Mouse (Mus musculus): Measurements from ENCODE around the gene Dnajc4.

Gene Dnajc4

DNA sequence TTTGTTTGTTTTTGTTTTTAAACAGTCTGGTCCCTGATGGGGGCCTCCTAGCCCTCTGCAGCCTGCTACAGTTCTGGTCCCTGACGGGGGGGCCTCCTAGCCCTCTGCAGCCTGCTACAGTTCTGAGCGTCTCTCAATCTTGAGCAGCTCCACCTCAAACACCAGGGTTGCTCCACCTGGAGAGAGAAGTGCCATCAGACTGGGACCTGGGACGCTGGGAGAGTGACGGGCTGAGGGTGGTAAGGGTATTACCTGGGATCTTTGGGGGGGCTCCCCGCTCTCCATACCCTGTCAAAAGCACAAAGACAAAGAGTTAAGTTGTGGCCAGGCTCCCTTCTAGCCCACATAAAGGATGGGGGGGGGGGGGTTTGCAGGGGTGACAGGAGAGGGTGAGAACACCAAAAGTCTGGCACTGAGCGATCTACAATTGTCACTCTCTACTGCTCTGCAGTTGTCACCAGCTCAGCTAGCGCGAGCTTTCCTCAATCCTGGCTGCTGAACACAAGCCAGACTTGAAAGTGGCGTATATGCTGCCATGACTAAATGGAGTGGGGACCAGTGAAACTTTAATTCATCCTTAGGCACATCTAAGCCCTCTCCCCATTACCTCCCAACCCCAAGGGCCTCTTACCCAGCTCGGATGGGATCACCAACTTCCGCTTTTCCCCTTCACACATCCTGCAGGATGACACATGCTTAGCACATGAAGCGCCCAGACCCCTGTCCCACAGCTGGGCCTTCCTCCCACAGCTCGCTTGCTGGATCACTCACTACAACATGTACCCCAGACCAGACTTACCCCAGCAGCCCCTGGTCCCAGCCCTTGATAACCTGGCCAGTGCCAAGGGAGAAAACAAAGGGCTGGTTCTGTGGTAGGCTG lies 14.4 kb downstream of the Dnajc4 start:
- in situ Hi-C loops (cut with MboI, MseI), result loop anchor here (5.0 kb wide), 1 partner anchor 39 kb away; the partner anchor contains the start of gene Fermt3

DNA sequence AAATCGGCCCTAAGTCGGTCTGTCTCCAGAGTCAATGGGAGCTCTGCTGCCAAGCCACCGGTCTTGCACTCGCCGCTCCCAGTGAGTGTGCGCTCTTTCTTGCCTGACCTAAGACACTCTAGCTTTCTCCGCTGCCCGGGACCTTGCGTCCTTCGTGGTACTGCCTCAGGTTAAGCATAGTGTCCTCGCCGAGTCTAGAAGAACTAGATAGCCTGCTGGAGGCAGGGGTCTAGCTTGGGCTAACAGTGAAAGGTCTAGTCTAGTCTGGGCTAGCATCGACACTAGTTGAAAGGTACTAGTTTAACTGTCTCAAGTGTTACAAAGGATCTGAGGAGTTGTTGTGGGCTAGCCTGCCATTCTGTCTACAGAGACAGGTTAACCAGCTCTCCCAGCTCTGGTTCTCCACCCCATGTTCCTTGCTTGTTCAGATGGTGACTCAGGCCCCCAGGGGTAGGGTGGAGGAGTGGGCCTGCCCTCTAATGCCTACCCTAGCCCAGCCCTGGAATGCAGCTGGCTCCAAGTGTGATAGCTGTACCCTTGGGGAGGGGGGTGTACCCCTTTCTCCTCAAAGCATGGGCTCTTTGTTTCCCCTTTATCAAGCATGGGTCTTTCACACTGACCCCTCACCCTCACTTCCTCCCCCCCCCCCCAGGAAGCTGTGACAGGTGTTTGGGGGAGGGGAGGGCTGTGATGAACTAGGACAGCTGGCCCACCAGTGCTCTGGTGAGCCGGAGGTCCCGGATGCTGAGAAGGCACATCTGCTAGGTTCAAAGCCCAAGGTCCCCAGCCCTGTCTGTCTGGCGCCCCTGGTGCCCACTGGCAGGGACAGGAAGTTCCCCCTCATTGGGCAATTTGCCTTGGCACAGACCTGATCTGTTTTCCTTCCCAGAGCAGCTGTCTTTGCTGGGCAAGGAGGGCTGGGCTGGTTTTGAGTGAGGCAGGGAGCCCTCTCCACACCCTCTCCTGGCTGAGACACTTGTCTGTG lies 16.5 kb downstream of the Dnajc4 start, which contains the start of gene Plcb3:
Gene Plcb3, minus strand, starts transcription at position 934 of the 985 bp plus-strand sequence.
- in situ Hi-C loops (cut with MboI, MseI), result loop anchor here (5.0 kb wide), 1 partner anchor 41 kb away; the partner anchor contains the start of gene Fermt3

DNA sequence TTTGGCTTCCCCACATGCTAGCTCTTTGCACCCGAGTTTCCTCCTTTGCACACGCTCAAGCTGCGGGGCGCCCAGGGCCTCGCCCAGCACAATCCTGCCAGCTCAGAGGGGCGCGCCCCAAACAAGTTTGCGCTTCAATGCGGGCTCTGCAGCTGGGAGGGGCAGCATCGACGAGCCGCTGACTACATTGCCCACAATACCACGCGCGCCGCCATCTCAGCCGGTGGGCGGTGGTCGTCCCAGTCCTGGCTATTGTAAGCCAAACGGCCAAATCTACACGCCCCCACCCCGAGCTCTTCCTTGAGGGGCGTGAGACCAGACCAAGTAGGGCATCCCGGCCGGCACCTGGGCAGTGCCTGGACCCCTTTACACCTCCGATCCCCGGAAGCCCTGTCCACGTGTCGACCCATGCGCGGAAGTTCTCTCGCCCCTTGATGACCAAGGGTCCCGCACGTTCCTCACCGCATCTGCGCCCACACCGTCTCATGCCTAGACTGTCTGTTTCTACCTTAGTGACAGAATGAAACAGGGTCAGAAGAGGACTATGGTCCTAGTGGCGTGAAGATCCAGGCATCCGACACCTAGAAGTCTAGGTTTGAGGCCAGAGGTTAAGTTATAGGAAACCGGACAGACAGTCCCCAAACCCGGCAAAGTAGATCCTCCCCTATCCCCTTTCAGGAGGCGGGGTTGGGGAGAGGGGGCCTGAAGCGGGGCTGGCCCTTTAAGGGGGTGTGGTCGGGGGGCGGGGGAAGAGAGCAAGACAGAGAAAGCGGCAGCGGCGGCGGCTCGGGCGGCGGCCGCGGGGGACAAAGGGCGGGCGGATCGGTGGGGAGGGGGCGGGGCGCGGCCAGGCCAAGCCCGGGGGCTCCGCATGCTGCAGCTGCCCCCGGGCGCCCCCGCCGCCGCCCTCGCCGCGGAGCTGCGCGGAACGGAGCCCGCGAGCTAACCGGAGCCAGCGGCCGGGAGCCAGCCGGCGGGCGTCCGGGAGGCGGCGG lies 17.9 kb downstream of the Dnajc4 start, which contains the start of gene Ppp1r14b:
Gene Ppp1r14b, plus strand, starts transcription at position 758 of the 995 bp plus-strand sequence.
- in situ Hi-C loops (cut with MboI, MseI), result loop anchor here (5.0 kb wide), 1 partner anchor 43 kb away; the partner anchor contains the start of gene Fermt3

DNA sequence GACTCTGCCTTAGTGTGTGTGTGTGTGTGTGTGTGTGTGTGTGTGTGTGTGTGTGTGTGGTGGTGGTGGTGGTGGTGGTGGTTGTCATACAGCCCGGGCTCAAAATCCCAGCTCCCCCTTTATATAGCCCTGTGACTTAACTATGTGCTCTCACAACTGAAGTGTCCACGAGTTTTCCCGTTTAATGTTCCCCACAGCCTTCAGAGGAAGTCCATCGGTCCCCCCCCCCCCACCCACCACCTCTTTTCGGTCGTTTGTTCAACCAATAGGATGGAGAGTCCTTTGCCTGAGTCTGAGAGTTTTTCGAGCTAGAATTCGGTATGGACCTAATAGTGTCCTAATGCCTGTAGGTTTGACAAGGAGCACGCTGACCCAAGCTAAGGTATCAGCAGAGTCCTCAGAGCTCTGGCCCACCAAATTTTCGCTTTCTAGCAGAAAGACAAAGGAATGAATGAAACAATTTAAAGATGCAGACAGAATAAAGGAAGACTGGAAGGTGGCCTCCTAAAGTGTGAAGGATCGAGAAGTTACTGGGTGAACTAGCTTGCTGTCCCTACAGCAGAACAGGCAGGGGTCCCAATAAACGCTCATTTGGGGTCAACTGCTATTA lies 18.7 kb downstream of the Dnajc4 start:
- in situ Hi-C loops (cut with MboI, MseI), result no loop called here

DNA sequence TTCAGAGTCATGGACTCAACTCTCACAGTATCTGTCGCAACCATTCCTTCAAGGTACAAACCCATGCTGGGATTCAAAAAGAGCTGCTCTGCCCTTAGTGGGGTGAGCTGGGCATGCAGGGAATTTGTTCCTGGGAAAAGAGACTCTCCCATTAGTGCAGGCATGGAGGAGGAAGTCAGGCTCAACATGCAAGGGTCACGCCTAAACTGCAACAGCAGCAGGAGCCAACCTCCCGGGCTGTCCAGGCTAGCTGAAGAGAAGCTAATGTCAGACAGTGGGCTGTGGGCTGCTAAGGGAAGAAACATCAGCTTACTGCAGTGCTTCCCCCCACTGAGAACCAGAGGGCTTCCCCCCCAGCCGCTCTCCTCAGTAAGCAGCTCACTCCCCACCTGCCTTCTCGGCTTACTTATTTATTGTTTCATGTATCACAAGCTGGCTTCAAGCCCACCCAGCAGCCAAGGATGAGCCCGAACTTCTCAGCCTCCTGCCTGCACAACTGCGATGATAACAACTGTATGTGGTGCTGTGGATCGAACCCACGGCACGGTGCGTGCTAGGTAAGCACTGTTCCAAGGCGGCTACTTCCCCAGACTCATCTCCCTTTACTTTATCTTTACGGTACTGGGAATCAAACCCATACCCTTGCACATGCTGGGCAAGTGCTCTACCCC lies 20.0 kb downstream of the Dnajc4 start:
- in situ Hi-C loops (cut with MboI, MseI), result no loop called here

DNA sequence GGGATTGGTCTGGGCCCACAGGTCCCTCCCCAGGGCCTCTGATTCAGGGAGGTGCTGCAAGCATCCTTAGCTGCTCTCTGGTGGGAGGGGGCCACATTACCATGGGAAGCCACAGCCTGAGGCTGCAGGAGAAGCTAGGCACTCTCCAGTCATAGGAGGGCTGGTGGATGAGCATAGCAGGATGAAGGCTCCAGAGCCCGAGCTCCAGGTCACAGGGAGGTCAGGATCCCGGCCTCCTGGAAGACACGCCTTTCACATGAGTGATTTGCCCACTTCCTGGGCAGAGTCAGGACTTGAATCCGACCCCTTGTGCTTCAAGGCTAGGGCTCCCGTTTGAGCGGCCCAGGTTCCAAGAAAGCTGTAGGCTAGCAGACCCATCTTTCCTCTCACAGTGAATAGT lies 20.7 kb downstream of the Dnajc4 start:
- in situ Hi-C loops (cut with MboI, MseI), result no loop called here

DNA sequence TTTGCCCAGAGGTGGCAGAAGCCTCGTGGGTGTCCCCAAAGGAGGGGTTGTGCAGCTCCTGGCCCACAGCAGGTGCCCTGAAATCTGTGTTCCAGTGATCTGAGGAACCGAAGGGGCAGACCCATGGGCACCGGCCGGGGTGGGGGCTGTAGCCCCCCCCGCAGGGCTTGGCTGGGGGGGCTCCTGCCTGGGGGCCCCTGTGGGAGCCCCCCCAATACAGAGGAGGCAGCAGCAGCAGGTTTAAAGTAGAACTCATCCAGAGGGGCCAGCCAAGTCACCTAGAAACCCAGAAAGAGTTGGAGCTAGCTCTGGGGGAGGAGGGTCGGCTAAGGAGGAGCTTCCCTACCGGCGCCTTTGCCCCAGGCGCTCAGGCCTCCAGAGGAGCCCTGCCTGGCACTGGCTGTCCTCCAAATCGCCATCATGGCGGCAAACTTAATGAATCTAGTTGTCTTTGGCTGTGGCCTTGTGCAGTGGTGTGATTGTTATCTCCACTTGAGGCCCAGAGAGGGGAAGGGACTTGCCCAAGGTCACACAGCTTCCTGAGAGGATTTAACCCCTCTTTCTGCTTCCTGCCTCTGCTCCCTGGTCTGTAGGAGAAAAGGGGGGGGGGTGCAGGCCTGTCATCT lies 21.8 kb downstream of the Dnajc4 start:
- in situ Hi-C loops (cut with MboI, MseI), result no loop called here

DNA sequence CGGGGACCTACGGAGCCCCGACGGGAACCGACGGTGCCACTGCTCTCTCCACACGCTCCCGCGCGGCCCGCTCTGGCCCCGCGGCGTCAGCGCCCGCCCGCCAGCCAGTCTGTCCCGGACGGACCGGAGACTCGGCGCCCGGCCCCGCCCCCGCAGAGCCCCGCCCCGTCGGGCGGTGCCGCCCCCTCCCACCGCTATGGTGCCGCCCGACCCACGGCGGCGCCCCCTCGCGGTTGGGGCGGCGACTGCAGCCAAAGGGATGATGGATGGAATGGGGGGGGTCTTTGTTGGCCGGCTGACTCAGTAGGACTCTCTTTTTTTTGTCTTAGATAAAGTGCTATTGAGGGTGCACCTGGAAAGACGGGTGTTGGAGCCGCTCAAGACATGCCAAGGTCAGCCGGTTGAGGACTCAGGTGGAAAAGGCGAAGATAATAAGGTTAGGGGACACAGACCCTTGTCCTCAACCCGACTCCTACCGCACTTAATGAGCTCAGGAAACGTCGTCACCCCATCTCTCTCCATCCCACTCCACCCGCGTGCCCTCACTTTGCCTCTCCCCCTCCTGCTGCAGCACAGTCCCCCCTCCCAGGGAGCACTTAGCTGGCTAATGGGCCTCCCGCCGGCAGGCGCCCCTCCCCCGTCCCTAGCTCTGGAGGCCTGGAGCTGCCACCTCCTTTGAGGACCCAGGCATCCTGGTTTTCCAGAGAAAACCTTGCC lies 22.5 kb downstream of the Dnajc4 start:
- in situ Hi-C loops (cut with MboI, MseI), result no loop called here

DNA sequence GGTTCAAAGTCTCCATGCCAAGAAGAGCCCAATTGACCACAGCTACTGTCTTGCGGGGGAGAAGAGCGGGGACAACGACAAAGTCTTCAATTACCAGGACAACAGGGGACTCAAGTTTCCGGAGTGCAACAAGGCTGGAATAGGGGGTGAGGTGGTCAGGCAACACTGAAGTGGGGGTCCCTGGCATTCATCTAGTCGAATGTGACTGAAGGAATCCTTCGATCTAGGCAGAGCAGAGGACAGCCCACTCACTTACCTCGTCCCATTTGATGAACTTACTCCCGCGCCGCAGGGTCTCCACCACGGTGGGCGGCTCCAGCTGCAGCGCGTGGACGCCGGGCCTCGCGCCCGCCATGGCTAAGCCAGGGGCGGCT lies 23.1 kb downstream of the Dnajc4 start:
- in situ Hi-C loops (cut with MboI, MseI), result no loop called here

DNA sequence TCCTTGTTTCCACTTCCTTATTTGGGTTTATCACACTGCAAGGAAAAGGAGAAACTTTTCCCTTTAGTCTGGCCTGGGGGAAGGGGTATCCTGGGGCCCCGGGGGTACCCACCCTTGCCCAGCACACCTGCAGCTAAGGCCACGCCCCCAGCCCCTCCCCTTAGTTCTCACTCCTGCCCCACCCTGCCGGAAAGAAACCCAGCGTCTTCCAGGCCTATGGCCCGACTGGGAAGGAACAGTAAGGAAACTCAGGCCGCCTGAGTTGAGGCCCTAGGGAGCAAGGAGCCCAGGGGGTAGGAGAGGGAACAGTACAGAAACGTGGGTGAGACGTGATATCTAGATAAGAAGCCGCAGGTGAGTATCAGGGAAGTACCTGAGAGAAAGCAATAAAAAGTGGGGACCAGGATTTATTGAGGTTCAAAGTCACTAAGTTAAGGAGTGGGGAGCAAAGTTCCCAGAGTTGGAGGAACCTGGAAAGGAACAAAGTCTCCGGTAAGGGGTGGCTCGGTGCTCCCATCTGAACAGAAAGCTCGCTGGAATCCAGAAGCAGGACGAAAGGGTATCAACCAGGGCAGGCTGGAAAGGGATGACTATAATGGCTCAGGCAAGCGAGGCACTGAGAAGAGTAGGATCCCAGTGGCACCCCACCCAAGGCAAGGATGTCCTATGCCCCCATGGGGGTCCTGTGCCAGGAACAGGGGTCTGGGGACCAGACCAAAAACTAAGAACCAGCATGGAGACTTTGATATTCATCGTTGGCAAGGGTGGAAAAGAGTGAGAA lies 23.7 kb downstream of the Dnajc4 start:
- in situ Hi-C loops (cut with MboI, MseI), result no loop called here

DNA sequence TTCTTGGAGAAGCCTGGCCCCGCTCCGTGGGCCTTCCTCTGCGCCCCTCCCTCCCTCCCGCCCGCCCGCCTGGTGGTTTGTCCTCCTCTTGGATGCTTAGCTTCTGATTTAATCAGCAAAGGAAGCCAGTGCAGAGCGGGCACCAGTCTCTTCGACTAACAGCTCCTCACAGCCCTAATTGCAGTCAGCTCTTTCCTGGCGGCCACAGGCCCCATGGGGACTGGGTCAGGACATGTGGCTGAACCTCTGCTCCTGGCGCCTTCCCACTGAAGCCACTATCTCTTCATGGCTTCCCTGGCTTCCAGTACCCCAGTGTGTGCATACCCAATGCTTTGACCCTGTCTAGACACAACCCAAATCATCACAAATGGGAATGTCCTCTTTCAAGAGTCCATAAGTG lies 35.9 kb downstream of the Dnajc4 start:
- in situ Hi-C loops (cut with MboI, MseI), result no loop called here

DNA sequence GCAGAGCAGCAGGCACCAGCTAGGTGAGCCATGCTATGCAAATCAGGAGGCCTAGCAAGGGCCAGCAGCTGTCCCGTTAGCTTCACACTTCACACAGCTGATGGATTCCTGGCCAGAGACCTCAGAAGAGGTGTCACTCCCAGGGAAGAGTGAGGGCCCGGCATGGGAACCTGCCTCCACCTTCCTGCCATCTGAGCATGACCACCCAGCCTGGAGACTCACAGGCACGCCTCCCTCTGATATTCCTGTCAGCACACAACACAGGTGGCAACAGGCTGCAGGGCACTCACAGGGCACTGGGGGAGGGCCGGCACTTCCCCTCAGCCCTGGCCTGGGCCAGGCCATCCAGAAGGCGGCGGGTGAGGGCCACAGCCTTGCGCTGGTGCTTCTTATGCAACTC lies 36.9 kb downstream of the Dnajc4 start:
- in situ Hi-C loops (cut with MboI, MseI), result no loop called here

DNA sequence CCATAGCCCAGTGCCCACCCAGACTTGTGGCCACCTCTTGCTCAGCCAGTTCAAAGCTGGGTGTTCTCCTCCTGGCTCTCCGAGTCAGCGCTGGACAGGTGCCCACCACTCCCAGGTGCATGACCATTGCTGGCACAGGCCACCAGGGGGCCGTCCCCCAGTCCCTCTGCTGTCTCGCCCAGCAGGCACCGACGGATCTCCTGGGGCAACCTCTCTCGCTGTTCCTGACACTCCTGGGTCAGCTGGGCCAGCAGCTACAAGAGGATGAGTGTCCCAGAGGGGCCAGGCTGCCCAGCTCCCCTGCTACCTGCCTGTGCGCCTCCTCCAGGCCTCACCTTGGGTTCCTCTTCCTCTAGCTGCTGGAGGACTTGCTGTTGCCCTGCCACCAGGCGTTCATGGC lies 38.3 kb downstream of the Dnajc4 start:
- in situ Hi-C loops (cut with MboI, MseI), result no loop called here

DNA sequence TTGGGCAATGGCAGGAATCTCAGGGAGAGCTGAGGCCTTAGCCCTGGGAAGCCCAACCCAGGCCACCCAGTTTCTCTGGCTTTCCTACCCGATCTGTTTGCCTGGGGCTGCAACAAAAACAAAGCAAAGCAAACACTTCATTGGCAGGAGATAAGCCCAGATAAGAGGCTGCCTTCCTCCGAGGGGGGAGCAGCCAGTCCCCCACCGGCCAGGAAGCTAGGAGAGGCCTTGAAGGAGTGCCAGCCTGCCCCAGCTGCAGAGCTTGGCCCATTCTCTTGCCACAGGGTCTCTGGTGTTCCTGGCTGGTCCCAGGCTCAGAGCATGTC lies 39.7 kb downstream of the Dnajc4 start:
- in situ Hi-C loops (cut with MboI, MseI), result no loop called here

DNA sequence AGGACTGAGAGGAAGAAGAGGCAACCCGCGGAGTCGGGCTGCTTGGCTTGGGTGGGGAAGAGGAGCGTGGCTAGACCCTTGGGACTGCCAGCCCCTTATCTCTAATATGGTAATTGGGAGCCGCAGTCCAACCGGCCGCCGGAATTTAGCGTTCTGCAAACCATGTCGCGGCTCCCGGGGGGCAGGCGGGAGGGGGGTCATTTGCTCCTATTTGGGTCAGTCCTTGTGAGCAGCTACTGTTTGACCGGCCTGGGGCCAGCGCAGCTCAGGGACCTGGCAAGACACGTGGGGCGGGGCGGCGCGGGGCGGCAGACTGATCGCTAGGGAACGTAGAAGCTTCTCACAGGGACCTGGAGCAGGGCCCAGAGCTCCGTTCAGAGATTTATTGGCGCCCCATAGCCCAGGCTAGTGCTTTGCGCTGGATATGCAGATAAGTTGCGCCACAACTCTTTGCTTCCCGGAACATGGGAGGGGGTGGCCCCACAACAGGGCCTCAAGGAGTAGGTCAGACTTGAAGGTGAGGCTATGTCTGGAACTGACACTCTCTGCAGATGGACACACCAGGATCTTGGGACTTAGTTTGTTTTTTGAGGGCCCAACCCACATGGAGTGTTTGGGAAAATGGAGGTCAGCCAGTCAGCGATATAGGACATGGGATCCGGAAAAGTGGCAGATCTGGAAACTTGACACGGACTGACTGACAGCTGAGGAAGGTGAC lies 40.2 kb downstream of the Dnajc4 start:
- in situ Hi-C loops (cut with MboI, MseI), result no loop called here

DNA sequence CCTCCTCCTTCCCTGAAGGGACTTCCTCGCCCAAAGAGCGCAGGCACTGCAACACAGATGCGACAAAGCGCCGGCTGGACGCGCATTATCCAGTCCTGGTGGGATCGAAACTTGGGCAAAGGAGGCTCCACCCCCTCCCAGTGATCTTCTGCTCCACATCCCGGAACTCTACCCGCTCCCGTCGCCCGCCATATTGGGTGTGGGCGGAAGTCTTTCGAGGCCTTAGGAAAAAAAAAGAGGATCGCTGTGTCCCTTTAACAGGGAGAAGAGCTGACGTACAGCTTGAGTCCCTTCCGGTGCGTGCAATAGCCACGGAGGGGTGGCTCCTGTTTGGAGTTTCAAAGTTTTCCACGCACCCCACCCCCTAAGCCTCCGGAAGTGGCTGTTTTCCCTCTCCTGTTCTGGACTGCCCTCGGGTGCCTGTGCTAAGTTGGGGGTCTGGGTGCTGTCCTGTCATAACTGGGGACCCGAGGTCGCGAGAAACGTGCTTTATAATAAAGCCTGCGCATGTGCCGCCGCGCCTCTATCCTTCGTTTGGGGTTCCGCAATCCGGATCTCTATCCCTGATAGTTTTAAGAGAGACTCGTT lies 40.9 kb downstream of the Dnajc4 start:
- in situ Hi-C loops (cut with MboI, MseI), result no loop called here

DNA sequence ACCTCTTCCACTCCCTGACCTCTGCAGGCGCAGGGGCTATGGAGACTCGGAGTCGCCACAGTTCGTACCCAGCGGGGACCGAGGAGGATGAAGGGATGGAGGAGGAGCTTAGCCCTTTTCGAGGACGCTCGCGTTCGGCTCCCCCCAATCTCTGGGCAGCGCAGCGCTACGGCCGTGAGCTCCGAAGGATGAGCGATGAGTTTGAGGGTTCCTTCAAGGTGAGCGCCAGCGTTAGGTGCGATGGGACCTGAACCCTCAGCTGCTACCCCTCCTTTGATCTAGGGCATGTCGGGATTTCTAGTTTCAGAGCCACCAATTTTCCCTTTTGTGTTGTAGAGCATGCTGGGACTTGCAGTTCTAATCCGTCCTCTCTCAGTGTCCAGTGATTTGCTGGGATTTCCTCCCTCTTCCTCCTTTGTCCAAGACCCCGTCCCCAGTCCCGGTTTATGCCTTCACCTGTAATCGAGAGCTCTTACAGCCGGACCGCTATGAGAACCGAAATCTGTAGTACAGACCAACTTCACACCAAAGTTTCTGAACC lies 41.7 kb downstream of the Dnajc4 start:
- in situ Hi-C loops (cut with MboI, MseI), result no loop called here

Measured in T-helper 1 cell (primary cell).